Mouse (Mus musculus): ENCODE measurements around the gene Vps72. TPM values are rescaled to one million over a fixed set of nuclear protein-coding genes. Genes with fewer than 3 reads are reported as not detected.

The Vps72 gene
- polyA plus RNA-seq, 1 experiment from 2014 or later: 33.4 TPM

- Histone ChIP-seq H3K27me3 (ENCODE audit: control insufficient read depth, insufficient read depth, low read depth, low read length) (peaks cover 61% of the 10 kb centered on the region), H3K4me3 (ENCODE audit: low read depth, low read length) (no peak overlapping the region), H3K9ac (ENCODE audit: low read depth, low read length) (no peak overlapping the region), H3K9me3 (replicated peaks; ENCODE audit: control insufficient read depth, low read length) (no peaks in the 10 kb centered on the region), H3K4me2 (ENCODE audit: low read depth, low read length) (no peak overlapping the region), H3K4me1 (ENCODE audit: control insufficient read depth, low read depth, low read length) (peaks cover 7% of the 10 kb centered on the region), H3K27ac (ENCODE audit: low read length) (no peak overlapping the region), H3K36me3 (ENCODE audit: control insufficient read depth, insufficient read depth) (no peaks in the 10 kb centered on the region)
- 76% methylated on average over 6 of the region's 6 CpGs for WGBS (ENCODE audit: insufficient replicate concordance)
- ATAC-seq (ENCODE audit: low read depth): no peak
Observed at GRCm38 (mm10) chr3:95171105-95171504, 60.3 kb downstream of the Vps72 start.

Small RNA genes lying within 50 kb of the gene (microRNA-seq; reads per million reads assigned to microRNA genes)
- not detected for gene Mir8099-1

Other genes starting within 250 kb of the Vps72 start
- gene Psmb4, start 224.1 kb upstream of the Vps72 start, polyA plus RNA-seq (2015; fragmentation: Nextera tagmentation; extraction: Ambion mirVana): 138 and 157 TPM in 2 replicates
- 139 and 163 TPM in 2 replicates for gene Selenbp1, start 178.0 kb upstream of the Vps72 start, polyA plus RNA-seq (2015; fragmentation: Nextera tagmentation; extraction: Ambion mirVana)
- 1.2 TPM in 2 replicates for gene Rfx5, start 156.9 kb upstream of the Vps72 start, polyA plus RNA-seq (2015; fragmentation: Nextera tagmentation; extraction: Ambion mirVana)
- 7.8 and 11.6 TPM in 2 replicates for gene Pi4kb, start 136.3 kb upstream of the Vps72 start, polyA plus RNA-seq (2015; fragmentation: Nextera tagmentation; extraction: Ambion mirVana)
- 6.2 and 6.8 TPM in 2 replicates for gene Zfp687, start 95.6 kb upstream of the Vps72 start, polyA plus RNA-seq (2015; fragmentation: Nextera tagmentation; extraction: Ambion mirVana)
- 146 and 154 TPM in 2 replicates for gene Psmd4, start 68.4 kb upstream of the Vps72 start, polyA plus RNA-seq (2015; fragmentation: Nextera tagmentation; extraction: Ambion mirVana)
- gene Pip5k1a, start 4.1 kb upstream of the Vps72 start, polyA plus RNA-seq (2015; fragmentation: Nextera tagmentation; extraction: Ambion mirVana): 8.5 and 8.9 TPM in 2 replicates
- 0.83 and 1.2 TPM in 2 replicates for gene Tmod4, start 13.5 kb downstream of the Vps72 start, polyA plus RNA-seq (2015; fragmentation: Nextera tagmentation; extraction: Ambion mirVana)
- gene Scnm1, start 23.0 kb downstream of the Vps72 start, polyA plus RNA-seq (2015; fragmentation: Nextera tagmentation; extraction: Ambion mirVana): 24.7 and 25.5 TPM in 2 replicates
- gene Lysmd1, start 23.1 kb downstream of the Vps72 start, polyA plus RNA-seq (2015; fragmentation: Nextera tagmentation; extraction: Ambion mirVana): 7.5 and 7.8 TPM in 2 replicates
- 9.3 and 9.6 TPM in 2 replicates for gene Tnfaip8l2, start 31.3 kb downstream of the Vps72 start, polyA plus RNA-seq (2015; fragmentation: Nextera tagmentation; extraction: Ambion mirVana)
- gene Sema6c, start 49.4 kb downstream of the Vps72 start, polyA plus RNA-seq (2015; fragmentation: Nextera tagmentation; extraction: Ambion mirVana): 0.19 and 0.20 TPM in 2 replicates
- 6.6 and 7.0 TPM in 2 replicates for gene Gabpb2, start 106.9 kb downstream of the Vps72 start, polyA plus RNA-seq (2015; fragmentation: Nextera tagmentation; extraction: Ambion mirVana)
- gene Cdc42se1, start 117.7 kb downstream of the Vps72 start, polyA plus RNA-seq (2015; fragmentation: Nextera tagmentation; extraction: Ambion mirVana): 36.4 and 37.3 TPM in 2 replicates
- gene Mllt11, start 121.1 kb downstream of the Vps72 start, polyA plus RNA-seq (2015; fragmentation: Nextera tagmentation; extraction: Ambion mirVana): 1.8 and 2.0 TPM in 2 replicates
- 0.07 TPM in 2 replicates for gene Gm128, start 130.6 kb downstream of the Vps72 start, polyA plus RNA-seq (2015; fragmentation: Nextera tagmentation; extraction: Ambion mirVana)
- not detected in 2 replicates for gene Bnipl, start 140.2 kb downstream of the Vps72 start, polyA plus RNA-seq (2015; fragmentation: Nextera tagmentation; extraction: Ambion mirVana)
- 21.5 and 23.2 TPM in 2 replicates for gene Mindy1, start 170.3 kb downstream of the Vps72 start, polyA plus RNA-seq (2015; fragmentation: Nextera tagmentation; extraction: Ambion mirVana)
- 8.8 and 9.5 TPM in 2 replicates for gene Prune1, start 171.1 kb downstream of the Vps72 start, polyA plus RNA-seq (2015; fragmentation: Nextera tagmentation; extraction: Ambion mirVana)
- 2.2 and 2.5 TPM in 2 replicates for gene Anxa9, start 196.2 kb downstream of the Vps72 start, polyA plus RNA-seq (2015; fragmentation: Nextera tagmentation; extraction: Ambion mirVana)
- 111 and 117 TPM in 2 replicates for gene Cers2, start 203.8 kb downstream of the Vps72 start, polyA plus RNA-seq (2015; fragmentation: Nextera tagmentation; extraction: Ambion mirVana)
- gene Setdb1, start 246.2 kb downstream of the Vps72 start, polyA plus RNA-seq (2015; fragmentation: Nextera tagmentation; extraction: Ambion mirVana): 12.2 and 13.0 TPM in 2 replicates

Measured in liver, embryonic 16.5 days (tissue).